Mouse (Mus musculus): ENCODE data around the gene Itga11.
"Not testable (repeated sequence)": the region's sequence is repeated elsewhere in the genome, so short reads cannot be mapped to it uniquely, and the experiment has no call there.

The Itga11 gene

GRCm38 (mm10) chr9:62768361-62768760, 90.7 kb downstream of the Itga11 start:
- no peak for DNase-seq

GRCm38 (mm10) chr9:62772746-62773145, 95.1 kb downstream of the Itga11 start:
- DNase-seq = no peak

GRCm38 (mm10) chr9:62775464-62775863, 97.8 kb downstream of the Itga11 start:
- DNase-seq = no peak

- DNase-seq = peak; percentile 80 to 84
Measured at GRCm38 (mm10) chr9:62777461-62777860, 99.8 kb downstream of the Itga11 start.

GRCm38 (mm10) chr9:62778721-62779120, 101.1 kb downstream of the Itga11 start:
- no peak for DNase-seq

- DNase-seq = peak in 1 of 2 experiments; percentile 50
Measured at GRCm38 (mm10) chr9:62781965-62782364, 104.3 kb downstream of the Itga11 start.

- DNase-seq = peak; percentile 48 to 81
Measured at GRCm38 (mm10) chr9:62782976-62783781, 105.6 kb downstream of the Itga11 start.

GRCm38 (mm10) chr9:62784233-62784632, 106.6 kb downstream of the Itga11 start:
- DNase-seq = no peak

- DNase-seq = no peak
Measured at GRCm38 (mm10) chr9:62786721-62787120, 109.1 kb downstream of the Itga11 start.

GRCm38 (mm10) chr9:62789856-62790255, 112.2 kb downstream of the Itga11 start:
- peak; percentile 73 to 76 for DNase-seq

GRCm38 (mm10) chr9:62799218-62799617, 121.6 kb downstream of the Itga11 start:
- not testable (repeated sequence) for DNase-seq

GRCm38 (mm10) chr9:62810095-62810494, 132.5 kb downstream of the Itga11 start:
- no peak for DNase-seq

GRCm38 (mm10) chr9:62810543-62811515, 133.2 kb downstream of the Itga11 start:
- peak; percentile 48 to 73 for DNase-seq

GRCm38 (mm10) chr9:62811516-62812121, 134.0 kb downstream of the Itga11 start, which contains the start of gene Fem1b:
Fem1b (minus strand) TSS chr9:62811934.
- peak; percentile 91 to 94 for DNase-seq

GRCm38 (mm10) chr9:62812216-62813049, 134.8 kb downstream of the Itga11 start:
- no peak for DNase-seq

- DNase-seq = no peak
Measured at GRCm38 (mm10) chr9:62814751-62815150, 137.1 kb downstream of the Itga11 start.

GRCm38 (mm10) chr9:62816323-62817098, 138.9 kb downstream of the Itga11 start:
- no peak for DNase-seq

GRCm38 (mm10) chr9:62817099-62817571, 139.5 kb downstream of the Itga11 start:
- DNase-seq = peak; percentile 31 to 59

GRCm38 (mm10) chr9:62817828-62818614, 140.4 kb downstream of the Itga11 start:
- DNase-seq = peak; percentile 62 to 71

- DNase-seq = no peak
Measured at GRCm38 (mm10) chr9:62819494-62819893, 141.9 kb downstream of the Itga11 start.

Data from cerebellum, postnatal 14 days (tissue).